Mouse (Mus musculus): ENCODE data around the gene Wdr61. TPM values are rescaled to one million over a fixed set of nuclear protein-coding genes. Genes with fewer than 3 reads are reported as not detected.

Gene Wdr61
- polyA plus RNA-seq, 2 experiments: 50.6 to 108 TPM

DNA sequence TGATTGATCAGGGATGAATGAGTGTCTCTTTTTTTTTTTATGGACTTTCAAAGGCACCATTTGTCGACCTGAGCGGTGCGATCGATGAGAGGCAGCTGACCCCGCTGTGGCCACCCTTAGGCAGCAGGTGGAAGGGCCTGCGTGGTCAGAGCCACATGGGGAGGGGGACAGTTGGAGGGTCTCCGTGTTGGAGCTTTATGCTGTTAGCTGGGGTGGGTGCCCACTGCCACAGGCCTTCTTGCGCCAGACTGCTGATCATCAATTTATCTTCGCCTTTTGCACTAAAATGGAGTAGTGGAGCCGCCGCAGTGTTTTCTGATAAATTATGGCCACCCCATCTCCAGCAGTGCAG lies 18.6 kb upstream of the Wdr61 start:
- TF ChIP-seq EP300 (IDR thresholded peaks at IDR 0.05; ENCODE audit: low read depth) (no peak), CTCF (IDR thresholded peaks at IDR 0.05; ENCODE audit: low read depth) (no peak)
- Histone ChIP-seq H3K9ac (replicated peaks) (no peak overlapping the region), H3K27ac (no peak overlapping the region), H3K4me3 (ENCODE audit: insufficient read depth in 1 of 2, low read depth in 2 of 2, low read length in 2 of 2) (no peak overlapping the region), H3K4me1 (replicated peaks; ENCODE audit: control insufficient read depth in 2 of 2, insufficient read depth in 2 of 2, low read length in 1 of 2) (no peaks in the 10 kb centered on the region; a peak in 1 of 4 replicates), H3K4me2 (ENCODE audit: low read depth) (no peak overlapping the region), H3K36me3 (replicated peaks; ENCODE audit: control insufficient read depth, insufficient read depth, low read depth) (no peaks in the 10 kb centered on the region), H3K9me3 (ENCODE audit: control insufficient read depth, low read length) (no peaks in the 10 kb centered on the region), H3K27me3 (ENCODE audit: control insufficient read depth, insufficient read depth, low read length) (no peaks in the 10 kb centered on the region)
- no peak for ATAC-seq (ENCODE audit: insufficient read depth)
- no peak for DNase-seq (ENCODE audit: low read depth in 3 of 3, low spot score in 3 of 3)
- WGBS (ENCODE audit: insufficient replicate concordance): 61% methylated on average over 11 of the region's 11 CpGs

DNA sequence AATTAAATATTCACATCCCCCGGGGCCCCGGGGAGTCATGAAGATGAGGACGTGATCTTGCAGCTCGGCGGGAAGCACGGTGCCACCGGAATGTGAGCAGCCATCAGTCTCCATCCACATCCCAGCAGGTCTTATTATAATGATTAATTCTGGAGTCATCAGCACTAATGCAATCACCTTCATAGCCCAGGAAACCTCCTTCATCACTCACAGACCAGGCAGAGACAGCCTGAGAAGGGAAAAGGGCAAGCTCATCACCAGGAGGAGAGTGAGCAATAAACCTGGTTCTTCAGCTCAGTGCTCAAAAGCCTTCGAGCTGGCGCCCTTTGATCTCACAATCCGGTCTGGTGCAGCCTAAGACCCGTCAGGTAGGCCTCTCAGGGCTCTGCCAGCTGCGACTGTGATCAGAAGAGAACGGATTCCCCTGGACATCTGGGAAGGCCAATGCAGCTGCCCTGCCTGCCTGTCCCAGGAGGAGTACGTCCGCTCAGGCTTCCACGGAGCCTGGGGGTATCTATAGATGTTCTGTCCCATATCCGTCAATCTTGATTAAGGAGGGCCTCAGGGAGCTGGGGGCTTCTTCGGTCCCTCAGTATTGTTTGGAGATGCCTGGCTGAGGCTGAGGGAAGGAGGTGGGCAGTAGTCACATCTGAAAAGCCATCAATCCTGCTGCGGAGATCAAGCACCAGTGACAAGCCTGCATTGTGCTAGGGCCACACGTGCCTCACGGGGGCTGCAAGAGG lies 18.1 kb upstream of the Wdr61 start:
- DNase-seq (ENCODE audit: low read depth in 3 of 3, low spot score in 3 of 3) (no peak), ATAC-seq (ENCODE audit: insufficient read depth) (no peak)
- Histone ChIP-seq H3K4me3 (ENCODE audit: insufficient read depth in 1 of 2, low read depth in 2 of 2, low read length in 2 of 2) (no peak overlapping the region), H3K36me3 (replicated peaks; ENCODE audit: control insufficient read depth, insufficient read depth, low read depth) (no peaks in the 10 kb centered on the region), H3K27ac (no peak overlapping the region), H3K27me3 (ENCODE audit: control insufficient read depth, insufficient read depth, low read length) (no peaks in the 10 kb centered on the region), H3K9me3 (ENCODE audit: control insufficient read depth, low read length) (no peaks in the 10 kb centered on the region), H3K9ac (replicated peaks) (no peak overlapping the region), H3K4me1 (replicated peaks; ENCODE audit: control insufficient read depth in 2 of 2, insufficient read depth in 2 of 2, low read length in 1 of 2) (no peaks in the 10 kb centered on the region; a peak in 1 of 4 replicates), H3K4me2 (ENCODE audit: low read depth) (no peak overlapping the region)
- 49% methylated on average over 21 of the region's 21 CpGs for WGBS (ENCODE audit: insufficient replicate concordance)
- TF ChIP-seq EP300 (IDR thresholded peaks at IDR 0.05; ENCODE audit: low read depth) (no peak), CTCF (IDR thresholded peaks at IDR 0.05; ENCODE audit: low read depth) (no peak)

DNA sequence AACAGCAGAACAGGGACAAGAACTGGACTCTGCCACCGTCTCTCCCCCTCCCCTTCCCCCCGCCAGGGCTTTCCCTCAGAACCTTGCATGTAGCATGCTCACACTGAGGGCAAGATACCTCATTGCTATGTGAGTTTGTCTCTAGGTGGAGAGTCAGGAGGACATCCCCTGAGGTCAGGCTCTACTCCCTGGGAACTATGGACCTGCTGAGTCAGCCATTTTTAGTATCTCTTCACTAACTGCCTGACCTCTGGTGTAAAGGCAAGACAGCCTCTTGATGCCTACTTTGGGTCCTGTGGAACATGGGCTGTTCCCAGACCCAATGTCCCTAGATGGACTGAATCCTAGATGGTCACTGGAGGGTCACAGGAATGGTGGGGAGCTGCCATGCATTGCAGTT lies 17.4 kb upstream of the Wdr61 start:
- Histone ChIP-seq H3K4me2 (ENCODE audit: low read depth) (no peak overlapping the region), H3K9ac (replicated peaks) (no peak overlapping the region), H3K27me3 (ENCODE audit: control insufficient read depth, insufficient read depth, low read length) (no peaks in the 10 kb centered on the region), H3K27ac (no peak overlapping the region), H3K4me1 (replicated peaks; ENCODE audit: control insufficient read depth in 2 of 2, insufficient read depth in 2 of 2, low read length in 1 of 2) (no peaks in the 10 kb centered on the region; a peak in 1 of 4 replicates), H3K4me3 (ENCODE audit: insufficient read depth in 1 of 2, low read depth in 2 of 2, low read length in 2 of 2) (no peak overlapping the region), H3K9me3 (ENCODE audit: control insufficient read depth, low read length) (no peaks in the 10 kb centered on the region), H3K36me3 (replicated peaks; ENCODE audit: control insufficient read depth, insufficient read depth, low read depth) (no peaks in the 10 kb centered on the region)
- WGBS (ENCODE audit: insufficient replicate concordance): 59% methylated on average over 2 of the region's 2 CpGs
- DNase-seq (ENCODE audit: low read depth in 3 of 3, low spot score in 3 of 3) (no peak), ATAC-seq (ENCODE audit: insufficient read depth) (no peak)
- TF ChIP-seq CTCF (IDR thresholded peaks at IDR 0.05; ENCODE audit: low read depth) (no peak), EP300 (IDR thresholded peaks at IDR 0.05; ENCODE audit: low read depth) (no peak)

DNA sequence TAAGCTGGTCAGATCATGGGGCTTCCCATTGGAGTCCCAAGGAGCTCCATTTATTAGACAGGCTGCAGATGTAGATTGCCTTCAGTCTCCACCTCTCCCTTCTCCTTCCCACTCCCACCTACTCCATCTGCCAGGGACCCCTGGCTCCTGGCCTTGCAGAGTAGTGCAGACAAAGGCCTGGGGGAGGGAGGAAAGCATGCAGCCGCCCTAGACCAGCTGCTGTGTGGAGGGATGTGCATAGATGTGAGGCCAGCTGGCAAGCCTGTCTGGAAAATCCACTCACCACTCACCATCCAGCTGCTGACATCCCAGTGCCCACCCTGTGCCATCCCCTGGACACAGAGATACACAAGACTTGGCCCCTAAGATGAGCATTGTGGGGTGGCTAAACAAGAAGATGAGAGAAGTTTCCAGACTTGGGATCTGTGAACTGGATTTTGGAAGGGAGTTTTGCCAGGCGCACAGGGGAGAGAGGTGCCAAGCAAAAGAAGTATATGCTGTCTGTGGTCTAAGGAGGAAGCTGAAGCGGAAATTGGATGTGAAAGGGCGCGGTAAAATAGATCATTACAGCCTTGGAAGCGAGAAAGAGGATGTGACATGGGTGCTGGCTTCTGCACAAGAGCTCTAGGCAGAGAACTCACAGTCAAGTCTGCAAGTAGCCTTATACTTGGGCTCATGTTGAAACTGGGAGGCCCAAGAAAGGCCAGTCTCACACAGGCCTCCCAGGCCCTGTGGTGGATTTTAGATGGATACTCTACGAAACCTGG lies 16.1 kb upstream of the Wdr61 start:
- Histone ChIP-seq H3K9ac (replicated peaks) (no peak overlapping the region), H3K4me1 (replicated peaks; ENCODE audit: control insufficient read depth in 2 of 2, insufficient read depth in 2 of 2, low read length in 1 of 2) (no peaks in the 10 kb centered on the region; a peak in 1 of 4 replicates), H3K9me3 (ENCODE audit: control insufficient read depth, low read length) (no peaks in the 10 kb centered on the region), H3K4me3 (ENCODE audit: insufficient read depth in 1 of 2, low read depth in 2 of 2, low read length in 2 of 2) (no peak overlapping the region), H3K36me3 (replicated peaks; ENCODE audit: control insufficient read depth, insufficient read depth, low read depth) (no peaks in the 10 kb centered on the region), H3K4me2 (ENCODE audit: low read depth) (no peak overlapping the region), H3K27me3 (ENCODE audit: control insufficient read depth, insufficient read depth, low read length) (no peaks in the 10 kb centered on the region), H3K27ac (no peak overlapping the region)
- no peak for TF ChIP-seq EP300 (IDR thresholded peaks at IDR 0.05; ENCODE audit: low read depth)
- no peak for TF ChIP-seq CTCF (IDR thresholded peaks at IDR 0.05; ENCODE audit: low read depth)
- DNase-seq (ENCODE audit: low read depth in 3 of 3, low spot score in 3 of 3) (no peak), ATAC-seq (ENCODE audit: insufficient read depth) (no peak)
- WGBS (ENCODE audit: insufficient replicate concordance): 45% methylated on average over 7 of the region's 7 CpGs

DNA sequence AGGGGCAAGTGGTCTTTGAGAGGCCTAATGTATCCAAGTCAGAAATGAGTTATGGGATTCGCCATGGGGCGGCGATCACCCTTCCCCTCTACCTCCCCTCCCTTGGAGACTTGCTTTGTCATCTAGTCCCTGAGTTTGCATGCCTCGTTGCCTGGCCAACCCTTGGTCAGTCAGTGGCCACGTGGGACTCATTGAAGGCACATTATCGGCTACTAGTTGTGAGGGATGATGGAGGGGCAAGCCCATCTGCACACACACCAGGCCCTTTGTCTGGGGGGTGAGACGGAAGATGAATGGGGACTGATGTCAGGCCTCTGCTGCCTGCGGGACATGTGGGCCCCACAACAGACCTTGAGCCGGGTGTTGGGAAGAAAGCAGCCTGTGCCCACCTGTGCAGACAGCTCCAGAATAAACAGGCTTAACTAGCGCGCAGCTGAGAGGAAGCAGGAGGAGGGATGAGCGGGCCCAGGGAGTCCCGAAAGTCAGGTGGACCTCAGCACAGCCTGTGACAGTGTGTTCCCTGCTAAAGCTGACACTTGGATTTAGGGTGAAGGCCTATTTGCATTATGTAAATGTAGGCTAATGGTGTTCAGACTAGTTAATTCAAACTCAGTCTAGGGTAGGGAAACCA lies 11.5 kb upstream of the Wdr61 start:
- no peak overlapping the region for H3K27ac ChIP-seq
- H3K27me3 ChIP-seq (ENCODE audit: control insufficient read depth, insufficient read depth, low read length): no peaks in the 10 kb centered on the region
- H3K4me3 ChIP-seq (ENCODE audit: insufficient read depth in 1 of 2, low read depth in 2 of 2, low read length in 2 of 2): no peak overlapping the region
- H3K36me3 ChIP-seq (replicated peaks; ENCODE audit: control insufficient read depth, insufficient read depth, low read depth): no peaks in the 10 kb centered on the region
- DNase-seq (ENCODE audit: low read depth in 3 of 3, low spot score in 3 of 3) (no peak), ATAC-seq (ENCODE audit: insufficient read depth) (no peak)
- no peak overlapping the region for H3K4me2 ChIP-seq (ENCODE audit: low read depth)
- TF ChIP-seq EP300 (IDR thresholded peaks at IDR 0.05; ENCODE audit: low read depth) (no peak), CTCF (IDR thresholded peaks at IDR 0.05; ENCODE audit: low read depth) (no peak)
- H3K9ac ChIP-seq (replicated peaks): no peak overlapping the region
- no peaks in the 10 kb centered on the region; a peak in 1 of 4 replicates for H3K4me1 ChIP-seq (replicated peaks; ENCODE audit: control insufficient read depth in 2 of 2, insufficient read depth in 2 of 2, low read length in 1 of 2)
- H3K9me3 ChIP-seq (ENCODE audit: control insufficient read depth, low read length): no peaks in the 10 kb centered on the region
- 73% methylated on average over 13 of the region's 13 CpGs for WGBS (ENCODE audit: insufficient replicate concordance)

All from liver, embryonic 14.5 days (tissue).